Mouse (Mus musculus): ENCODE measurements around the gene Lars2. TPM values are rescaled to one million over a fixed set of nuclear protein-coding genes. Genes with fewer than 3 reads are reported as not detected.

Gene Lars2
- polyA plus RNA-seq, 1 experiment: 579 TPM

- no peak overlapping the region for H3K4me2 ChIP-seq (ENCODE audit: low read depth)
These were observed 119.9 kb downstream of the Lars2 start for GRCm38 (mm10) chr9:123486635-123487034.

GRCm38 (mm10) chr9:123489073-123489472, 122.3 kb downstream of the Lars2 start:
- peaks cover 93% of the 10 kb centered on the region for H3K79me2 ChIP-seq (ENCODE audit: control insufficient read depth, insufficient read depth)
- no peak overlapping the region for H3ac ChIP-seq (ENCODE audit: control insufficient read depth, insufficient read length)
- H3K36me3 ChIP-seq (ENCODE audit: control insufficient read depth, insufficient read depth): peaks cover 22% of the 10 kb centered on the region
- no peak overlapping the region for H3K4me3 ChIP-seq
- H3K4me2 ChIP-seq (ENCODE audit: low read depth): peak overlapping the region; percentile 50
- no peak for TF ChIP-seq REST (IDR thresholded peaks at IDR 0.05; ENCODE audit: insufficient read depth, insufficient read length)
- no peak for TF ChIP-seq MYOD1 (IDR thresholded peaks at IDR 0.05; ENCODE audit: control insufficient read depth in 1 of 3, insufficient read length in 2 of 3, low read depth in 2 of 3)
- no peak for TF ChIP-seq MYOG (IDR thresholded peaks at IDR 0.05; ENCODE audit: control insufficient read depth in 1 of 3, insufficient read depth in 1 of 3, insufficient read length in 2 of 3, low read depth in 2 of 3)
- no peaks in the 10 kb centered on the region for H3K27me3 ChIP-seq (ENCODE audit: control insufficient read depth, insufficient read depth, insufficient read length)

More at GRCm38 (mm10) chr9:123486635-123487034, 119.9 kb downstream of the Lars2 start:
- H3K27me3 ChIP-seq (ENCODE audit: control insufficient read depth, insufficient read depth, insufficient read length): no peaks in the 10 kb centered on the region
- peaks cover 22% of the 10 kb centered on the region for H3K36me3 ChIP-seq (ENCODE audit: control insufficient read depth, insufficient read depth)
- no peak for TF ChIP-seq E2F4 (IDR thresholded peaks at IDR 0.05; ENCODE audit: insufficient read depth)
- peaks cover 93% of the 10 kb centered on the region for H3K79me2 ChIP-seq (ENCODE audit: control insufficient read depth, insufficient read depth)
- no peak overlapping the region for H3ac ChIP-seq (ENCODE audit: control insufficient read depth, insufficient read length)
- H3K4me3 ChIP-seq: no peak overlapping the region

GRCm38 (mm10) chr9:123489727-123490343, 123.1 kb downstream of the Lars2 start:
- H3ac ChIP-seq (ENCODE audit: control insufficient read depth, insufficient read length): no peak overlapping the region
- no peak for TF ChIP-seq TCF3 (IDR thresholded peaks at IDR 0.05; ENCODE audit: insufficient read length, low read depth)
- peak in 2 of 3 experiments; percentile 73 to 87 for TF ChIP-seq MYOG (IDR thresholded peaks at IDR 0.05; ENCODE audit: control insufficient read depth in 1 of 3, insufficient read depth in 1 of 3, insufficient read length in 2 of 3, low read depth in 2 of 3)
- TF ChIP-seq MAX (IDR thresholded peaks at IDR 0.05; ENCODE audit: low read depth): no peak
- no peak for TF ChIP-seq CEBPB (IDR thresholded peaks at IDR 0.05; ENCODE audit: insufficient read depth, poor library complexity, severe bottlenecking)
- TF ChIP-seq SRF (IDR thresholded peaks at IDR 0.05; ENCODE audit: control insufficient read depth, insufficient read length, low read depth): no peak
- no peak for TF ChIP-seq POLR2AphosphoS2 (IDR thresholded peaks at IDR 0.05; ENCODE audit: insufficient read length, low read depth)
- TF ChIP-seq MYOD1 (IDR thresholded peaks at IDR 0.05; ENCODE audit: control insufficient read depth in 1 of 3, insufficient read length in 2 of 3, low read depth in 2 of 3): peak; percentile 11 to 94 (median 84)
- H3K4me3 ChIP-seq: no peak overlapping the region
- peaks cover 19% of the 10 kb centered on the region for H3K36me3 ChIP-seq (ENCODE audit: control insufficient read depth, insufficient read depth)
- peaks cover 93% of the 10 kb centered on the region for H3K79me2 ChIP-seq (ENCODE audit: control insufficient read depth, insufficient read depth)
- H3K4me2 ChIP-seq (ENCODE audit: low read depth): peak overlapping the region; percentile 50
- no peaks in the 10 kb centered on the region for H3K27me3 ChIP-seq (ENCODE audit: control insufficient read depth, insufficient read depth, insufficient read length)

- Histone ChIP-seq H3K36me3 (ENCODE audit: control insufficient read depth, insufficient read depth) (peaks cover 8% of the 10 kb centered on the region), H3K4me2 (ENCODE audit: low read depth) (peak overlapping the region; percentile 50), H3K4me3 (no peak overlapping the region), H3K27me3 (ENCODE audit: control insufficient read depth, insufficient read depth, insufficient read length) (no peaks in the 10 kb centered on the region), H3ac (ENCODE audit: control insufficient read depth, insufficient read length) (no peak overlapping the region), H3K79me2 (ENCODE audit: control insufficient read depth, insufficient read depth) (peaks cover 93% of the 10 kb centered on the region)
- TF ChIP-seq MYOG (IDR thresholded peaks at IDR 0.05; ENCODE audit: control insufficient read depth in 1 of 3, insufficient read depth in 1 of 3, insufficient read length in 2 of 3, low read depth in 2 of 3): no peak
- no peak for TF ChIP-seq MYOD1 (IDR thresholded peaks at IDR 0.05; ENCODE audit: control insufficient read depth in 1 of 3, insufficient read length in 2 of 3, low read depth in 2 of 3)
- TF ChIP-seq POLR2AphosphoS2 (IDR thresholded peaks at IDR 0.05; ENCODE audit: insufficient read length, low read depth): no peak
- no peak for TF ChIP-seq TCF3 (IDR thresholded peaks at IDR 0.05; ENCODE audit: insufficient read length, low read depth)
- TF ChIP-seq CEBPB (IDR thresholded peaks at IDR 0.05; ENCODE audit: insufficient read depth, poor library complexity, severe bottlenecking): no peak
- TF ChIP-seq POLR2A (IDR thresholded peaks at IDR 0.05; ENCODE audit: insufficient read length, low read depth): no peak
- TF ChIP-seq MAX (IDR thresholded peaks at IDR 0.05; ENCODE audit: low read depth): no peak
- TF ChIP-seq REST (IDR thresholded peaks at IDR 0.05; ENCODE audit: insufficient read depth, insufficient read length): no peak
- no peak for TF ChIP-seq TCF12 (IDR thresholded peaks at IDR 0.05; ENCODE audit: insufficient read depth, poor library complexity, severe bottlenecking)
- TF ChIP-seq E2F4 (IDR thresholded peaks at IDR 0.05; ENCODE audit: insufficient read depth): no peak
- TF ChIP-seq SRF (IDR thresholded peaks at IDR 0.05; ENCODE audit: control insufficient read depth, insufficient read length, low read depth): no peak
- TF ChIP-seq USF1 (IDR thresholded peaks at IDR 0.05; ENCODE audit: low read depth): no peak
These were observed 124.2 kb downstream of the Lars2 start for GRCm38 (mm10) chr9:123490930-123491329.

GRCm38 (mm10) chr9:123491917-123492585, 125.3 kb downstream of the Lars2 start:
- Histone ChIP-seq H3ac (ENCODE audit: control insufficient read depth, insufficient read length) (no peak overlapping the region), H3K4me3 (no peak overlapping the region), H3K4me2 (ENCODE audit: low read depth) (no peak overlapping the region), H3K79me2 (ENCODE audit: control insufficient read depth, insufficient read depth) (peaks cover 86% of the 10 kb centered on the region), H3K27me3 (ENCODE audit: control insufficient read depth, insufficient read depth, insufficient read length) (no peaks in the 10 kb centered on the region), H3K36me3 (ENCODE audit: control insufficient read depth, insufficient read depth) (peaks cover 5% of the 10 kb centered on the region)
- no peak for TF ChIP-seq MYOD1 (IDR thresholded peaks at IDR 0.05; ENCODE audit: control insufficient read depth in 1 of 3, insufficient read length in 2 of 3, low read depth in 2 of 3)
- no peak for TF ChIP-seq MYOG (IDR thresholded peaks at IDR 0.05; ENCODE audit: control insufficient read depth in 1 of 3, insufficient read depth in 1 of 3, insufficient read length in 2 of 3, low read depth in 2 of 3)
- no peak for TF ChIP-seq POLR2AphosphoS2 (IDR thresholded peaks at IDR 0.05; ENCODE audit: insufficient read length, low read depth)
